Mouse (Mus musculus) embryonic fibroblast, embryonic 13.5 days (primary cell): ENCODE measurements around the gene Hs3st4. TPM values are rescaled to one million over a fixed set of nuclear protein-coding genes. Genes with fewer than 3 reads are reported as not detected.

Source experiments
- H3K27ac ChIP-seq: 2 replicates; pipeline ENCODE4 v1.5.1; 2012; ENCODE audit warnings: low read length, control low read depth, inconsistent platforms; ENCODE audit not compliant: insufficient read depth
- H3K4me1 ChIP-seq: 2 replicates; pipeline ENCODE4 v1.6.1; 2011; ENCODE audit warnings: low read length; ENCODE audit not compliant: control insufficient read depth, insufficient read depth
- H3K4me3 ChIP-seq: 2 replicates; pipeline ENCODE4 v1.5.1; 2011; ENCODE audit warnings: mild to moderate bottlenecking, control low read depth, low read length; ENCODE audit not compliant: insufficient read depth
- CTCF ChIP-seq: IDR thresholded peaks from 2 replicates; pipeline ENCODE4 v1.5.1; 2011; ENCODE audit warnings: mild to moderate bottlenecking, control low read depth, low read length, moderate library complexity, borderline replicate concordance; ENCODE audit not compliant: insufficient read depth
- POLR2A ChIP-seq: IDR thresholded peaks from 2 replicates; pipeline ENCODE4 v1.6.1; 2011; ENCODE audit warnings: low read depth, mild to moderate bottlenecking, control low read depth, low read length, moderate library complexity
- polyA plus RNA-seq: library from polyadenylated mRNA; stranded (reverse); fragments of >200 nt; gene quantifications from 2 replicates; pipeline ENCODE4 v1.2.4, GENCODE M21; 2011; ENCODE audit warnings: low read depth; ENCODE audit not compliant: missing spikeins, insufficient read length

Gene Hs3st4
- 0.16 TPM in 1 of 2 replicates, not detected in the other for polyA plus RNA-seq

DNA sequence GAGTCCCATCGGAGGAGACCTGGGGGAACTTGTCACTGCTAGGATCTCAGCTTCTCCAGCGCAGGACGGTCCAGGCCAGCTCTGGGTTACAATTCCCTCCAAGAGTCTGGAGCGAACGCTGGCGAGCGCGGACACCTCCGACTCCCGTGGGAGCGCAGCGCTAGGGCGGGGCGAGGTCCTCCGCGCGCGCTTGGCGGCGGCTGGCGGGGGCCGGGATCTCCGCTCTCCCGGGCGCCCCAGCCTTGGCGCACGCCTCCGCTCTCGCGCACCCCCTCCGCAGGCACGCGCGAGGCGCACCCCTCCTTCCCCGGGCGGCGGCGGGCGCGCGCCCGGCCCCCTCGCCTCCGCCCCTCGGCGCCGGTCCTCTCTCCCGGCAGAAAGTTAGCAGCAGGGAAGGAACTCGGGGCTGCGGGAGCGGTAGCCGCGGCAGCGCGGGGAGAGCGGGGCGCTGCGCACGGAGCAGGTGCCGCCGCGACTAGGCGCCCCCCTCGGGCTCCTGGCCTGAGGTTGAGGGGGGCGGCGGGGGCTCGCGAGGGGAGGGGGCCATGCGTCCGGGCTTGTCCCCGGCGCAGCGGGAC is at the start of gene Hs3st4:
TSS of gene Hs3st4 (plus strand) at position 409 of the 578 bp plus-strand sequence.
- H3K27ac ChIP-seq, result no peak within 1 kb of the TSS
- no peaks in the 10 kb centered on the region for H3K4me1 ChIP-seq
- H3K4me3 ChIP-seq, result peak within 1 kb of the TSS; percentile 11; the same call in 1 of the 2 replicates
- TF ChIP-seq CTCF (no peak), POLR2A (no peak)

DNA sequence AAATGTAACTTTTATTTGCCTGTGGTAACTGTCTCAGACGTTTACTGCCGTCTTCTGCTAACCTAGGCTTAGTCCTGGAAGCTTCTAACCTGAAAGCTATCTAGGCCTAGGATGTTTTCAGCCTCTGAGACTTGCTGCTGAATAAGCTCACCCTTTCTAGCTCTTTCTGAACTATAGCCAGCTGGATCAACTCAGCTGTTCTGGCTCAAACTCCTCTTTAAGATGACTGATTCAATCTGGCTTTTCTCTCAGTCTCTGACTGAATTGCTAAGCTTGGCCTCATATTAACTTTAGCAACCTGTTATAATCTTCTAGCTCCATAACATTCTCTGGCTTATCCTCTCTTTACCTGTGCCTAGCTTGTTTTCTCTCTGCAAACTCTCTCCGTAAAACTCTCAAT is 35.8 kb upstream of the Hs3st4 start:
- Histone ChIP-seq H3K4me3 (no peak overlapping the region), H3K27ac (no peak overlapping the region), H3K4me1 (no peaks in the 10 kb centered on the region)
- no peak for TF ChIP-seq POLR2A
- no peak for TF ChIP-seq CTCF

DNA sequence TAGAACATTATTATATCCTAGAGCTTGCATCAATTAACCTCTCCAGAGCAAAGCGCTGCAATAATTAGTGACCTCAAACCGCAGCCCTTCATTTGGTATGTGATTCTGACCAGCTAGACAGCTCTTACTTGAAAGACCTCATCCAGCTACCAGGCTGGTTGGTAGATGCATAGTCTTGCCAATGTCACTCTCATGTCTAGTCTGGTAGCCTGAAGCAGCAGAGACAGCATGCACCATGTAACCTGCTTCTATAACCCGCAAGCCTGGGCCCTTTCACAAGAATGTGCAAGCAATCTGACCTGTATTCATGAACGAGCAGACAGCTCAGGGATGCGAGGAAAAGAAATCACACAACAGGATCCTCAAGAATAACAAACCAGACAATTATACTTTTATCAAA is 19.6 kb upstream of the Hs3st4 start:
- no peaks in the 10 kb centered on the region for H3K4me1 ChIP-seq
- H3K4me3 ChIP-seq, result no peak overlapping the region
- H3K27ac ChIP-seq, result no peak overlapping the region
- TF ChIP-seq CTCF (no peak), POLR2A (no peak)

DNA sequence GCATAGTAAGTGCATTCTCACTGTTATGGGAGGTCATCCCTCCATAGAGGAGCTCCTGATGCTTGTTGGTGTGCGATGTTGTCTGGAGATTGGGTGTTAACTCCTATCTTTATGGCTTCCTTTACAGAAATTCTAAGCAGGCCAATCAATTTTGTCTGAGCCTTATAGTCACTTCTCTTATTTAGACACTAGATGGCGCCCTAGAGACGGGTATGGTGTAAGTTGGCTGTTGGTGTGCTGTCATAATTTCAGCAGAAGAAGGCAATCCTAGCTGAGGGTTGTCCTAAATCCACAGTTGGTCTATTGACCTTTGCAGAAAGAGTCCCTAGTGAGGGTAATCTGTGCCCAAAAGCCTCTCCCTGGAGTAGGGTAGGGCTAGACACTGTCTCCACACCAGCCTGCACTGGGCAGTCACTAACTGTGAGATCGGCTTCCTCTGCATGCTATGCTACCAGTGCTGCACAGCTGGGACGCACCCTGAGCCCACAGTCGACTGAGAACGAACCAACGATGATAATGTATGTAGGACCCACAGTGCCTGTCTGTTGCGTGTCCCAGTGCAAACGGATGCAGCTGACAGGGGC is 18.0 kb upstream of the Hs3st4 start:
- Histone ChIP-seq H3K27ac (no peak overlapping the region), H3K4me1 (no peaks in the 10 kb centered on the region), H3K4me3 (no peak overlapping the region)
- TF ChIP-seq CTCF (no peak), POLR2A (no peak)

DNA sequence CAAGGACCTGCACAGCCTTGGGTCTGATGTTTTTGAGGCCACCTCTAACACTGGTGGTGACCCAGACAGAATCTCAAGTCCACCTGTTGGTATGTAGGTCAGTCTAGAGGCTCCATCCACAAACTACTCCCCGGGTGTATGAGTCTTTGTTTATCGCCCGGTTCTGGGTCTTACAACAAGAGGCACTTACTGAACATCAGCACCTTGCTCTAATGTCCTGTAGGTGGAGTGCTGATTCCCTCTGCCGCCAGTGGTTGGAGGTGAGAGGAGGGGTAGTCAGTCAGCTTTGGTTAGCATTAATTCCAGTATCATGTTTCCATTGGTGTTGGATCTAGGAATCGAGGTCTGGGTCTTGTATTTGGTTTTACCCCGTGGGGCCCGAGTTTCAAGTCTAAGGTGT is 17.2 kb upstream of the Hs3st4 start:
- no peak overlapping the region for H3K4me3 ChIP-seq
- no peak overlapping the region for H3K27ac ChIP-seq
- no peak for TF ChIP-seq POLR2A
- no peaks in the 10 kb centered on the region for H3K4me1 ChIP-seq

GRCm38 (mm10) chr7:123975441-123975840 is 7.2 kb upstream of the Hs3st4 start:
- Histone ChIP-seq H3K4me1 (no peaks in the 10 kb centered on the region), H3K4me3 (no peak overlapping the region), H3K27ac (no peak overlapping the region)
- TF ChIP-seq POLR2A (no peak), CTCF (no peak)

- Histone ChIP-seq H3K4me3 (no peak overlapping the region), H3K4me1 (no peaks in the 10 kb centered on the region), H3K27ac (no peak overlapping the region)
- TF ChIP-seq CTCF, result no peak
Measured at GRCm38 (mm10) chr7:123981435-123981834, 1.2 kb upstream of the Hs3st4 start.

GRCm38 (mm10) chr7:123982010-123982409 is 659 bp upstream of the Hs3st4 start:
- H3K27ac ChIP-seq, result no peak overlapping the region
- no peak overlapping the region for H3K4me3 ChIP-seq
- no peaks in the 10 kb centered on the region for H3K4me1 ChIP-seq
- TF ChIP-seq POLR2A (no peak), CTCF (no peak)

DNA sequence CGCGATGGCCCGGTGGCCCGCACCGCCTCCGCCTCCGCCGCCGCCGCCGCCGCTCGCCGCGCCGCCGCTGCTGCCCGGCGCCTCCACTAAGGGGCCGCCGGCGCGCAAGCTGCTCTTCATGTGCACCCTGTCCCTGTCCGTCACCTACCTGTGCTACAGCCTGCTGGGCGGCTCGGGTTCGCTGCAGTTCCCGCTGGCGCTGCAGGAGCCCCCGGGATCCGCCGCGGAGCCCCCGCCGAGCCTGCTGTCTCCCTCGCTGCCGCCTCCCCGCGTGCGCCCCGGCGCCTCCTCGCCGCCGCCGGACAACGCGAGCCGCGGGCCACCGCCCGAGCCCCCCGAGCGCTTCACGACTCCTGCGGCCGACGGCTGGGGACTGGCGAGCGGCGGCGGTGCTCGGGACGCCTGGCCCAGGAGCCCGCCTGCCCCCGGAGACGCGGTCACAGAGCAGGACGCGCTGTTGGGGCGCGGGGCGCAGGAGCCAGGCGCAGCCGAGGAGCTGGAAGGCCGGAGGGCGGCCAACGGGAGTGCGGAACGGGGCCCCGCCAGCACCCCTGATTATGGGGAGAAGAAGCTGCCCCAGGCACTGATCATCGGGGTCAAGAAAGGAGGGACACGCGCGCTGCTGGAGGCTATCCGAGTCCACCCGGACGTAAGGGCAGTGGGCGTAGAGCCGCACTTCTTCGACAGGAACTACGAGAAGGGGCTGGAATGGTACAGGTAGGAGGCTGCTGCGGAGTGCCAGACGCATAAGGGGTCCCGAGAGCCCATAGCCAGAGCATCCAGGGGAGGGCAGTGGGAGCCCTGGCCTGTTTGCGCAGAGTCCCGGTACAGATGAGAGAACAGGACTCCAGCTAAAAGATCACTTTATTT is 743 bp downstream of the Hs3st4 start:
- no peak overlapping the region for H3K4me3 ChIP-seq
- H3K27ac ChIP-seq, result no peak overlapping the region
- H3K4me1 ChIP-seq, result no peaks in the 10 kb centered on the region
- TF ChIP-seq POLR2A, result no peak
- no peak for TF ChIP-seq CTCF

DNA sequence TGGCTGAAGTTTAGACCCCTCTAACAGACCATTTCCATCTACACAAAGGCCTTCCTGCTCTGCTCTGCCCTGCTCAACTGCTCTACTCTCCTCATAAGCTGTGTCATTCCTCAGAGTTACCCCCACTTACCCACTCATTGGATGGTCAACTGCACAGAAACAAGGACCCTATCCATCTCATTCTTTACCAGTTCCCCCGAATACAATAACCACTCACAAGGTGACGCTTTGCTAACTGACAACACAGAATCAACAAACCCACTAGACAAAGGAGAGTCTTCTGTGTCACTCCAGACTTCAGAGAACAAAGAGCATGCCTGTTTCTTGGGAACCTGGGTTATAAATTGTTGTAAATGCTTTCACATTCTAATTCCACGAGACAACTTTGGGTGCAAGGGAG is 9.5 kb downstream of the Hs3st4 start:
- Histone ChIP-seq H3K4me3 (no peak overlapping the region), H3K4me1 (no peaks in the 10 kb centered on the region), H3K27ac (no peak overlapping the region)
- no peak for TF ChIP-seq CTCF
- no peak for TF ChIP-seq POLR2A

- TF ChIP-seq CTCF (no peak), POLR2A (no peak)
- Histone ChIP-seq H3K4me1 (no peaks in the 10 kb centered on the region), H3K4me3 (no peak overlapping the region), H3K27ac (no peak overlapping the region)
Measured at GRCm38 (mm10) chr7:123997266-123997665, 14.6 kb downstream of the Hs3st4 start.
